Mouse (Mus musculus) kidney, adult 2 months (tissue): ENCODE measurements at regions not wholly inside any gene's neighbourhood (a gene's known extent, or its start where the extent isn't known, plus 50 kb on each side); places are given as distances from the start of the nearest gene placed in this dataset.

Experiments used
- CTCF ChIP-seq: fragments of 200-500 bp; conservative IDR thresholded peaks from 2 replicates; pipeline ENCODE4 v1.5.1; 2011; ENCODE audit warnings: low read depth, mild to moderate bottlenecking, control low read depth, low read length, moderate library complexity, mixed read lengths; ENCODE audit not compliant: insufficient read depth, insufficient read length
- POLR2A ChIP-seq: fragments of 200-500 bp; IDR thresholded peaks from one replicate; pipeline ENCODE4 v1.6.1; 2011; ENCODE audit warnings: low read depth, low read length, control low read depth

DNA sequence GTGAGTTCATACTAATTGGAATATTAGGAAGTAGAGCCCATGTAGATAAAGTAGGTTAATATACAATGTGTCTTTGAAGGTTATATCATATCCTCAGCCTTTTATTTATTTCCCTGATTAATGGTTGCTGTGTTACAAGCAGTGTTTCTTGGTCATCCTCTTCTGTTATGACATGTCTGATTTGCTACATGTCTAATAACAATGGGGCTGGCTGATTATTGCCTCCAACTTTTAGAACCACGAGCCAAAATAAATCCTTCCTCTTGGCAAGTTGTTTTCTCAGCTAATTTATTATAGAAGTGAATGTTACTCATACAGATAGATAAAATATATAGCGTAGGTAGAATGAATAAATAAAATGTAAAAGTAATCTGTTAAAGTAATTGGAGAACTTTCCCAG is 124.8 kb upstream of the Rgmb start:
- TF ChIP-seq POLR2A, result no peak
- TF ChIP-seq CTCF, result no peak
